Mouse (Mus musculus): ENCODE data around the gene Tssk6.

The Tssk6 gene

DNA sequence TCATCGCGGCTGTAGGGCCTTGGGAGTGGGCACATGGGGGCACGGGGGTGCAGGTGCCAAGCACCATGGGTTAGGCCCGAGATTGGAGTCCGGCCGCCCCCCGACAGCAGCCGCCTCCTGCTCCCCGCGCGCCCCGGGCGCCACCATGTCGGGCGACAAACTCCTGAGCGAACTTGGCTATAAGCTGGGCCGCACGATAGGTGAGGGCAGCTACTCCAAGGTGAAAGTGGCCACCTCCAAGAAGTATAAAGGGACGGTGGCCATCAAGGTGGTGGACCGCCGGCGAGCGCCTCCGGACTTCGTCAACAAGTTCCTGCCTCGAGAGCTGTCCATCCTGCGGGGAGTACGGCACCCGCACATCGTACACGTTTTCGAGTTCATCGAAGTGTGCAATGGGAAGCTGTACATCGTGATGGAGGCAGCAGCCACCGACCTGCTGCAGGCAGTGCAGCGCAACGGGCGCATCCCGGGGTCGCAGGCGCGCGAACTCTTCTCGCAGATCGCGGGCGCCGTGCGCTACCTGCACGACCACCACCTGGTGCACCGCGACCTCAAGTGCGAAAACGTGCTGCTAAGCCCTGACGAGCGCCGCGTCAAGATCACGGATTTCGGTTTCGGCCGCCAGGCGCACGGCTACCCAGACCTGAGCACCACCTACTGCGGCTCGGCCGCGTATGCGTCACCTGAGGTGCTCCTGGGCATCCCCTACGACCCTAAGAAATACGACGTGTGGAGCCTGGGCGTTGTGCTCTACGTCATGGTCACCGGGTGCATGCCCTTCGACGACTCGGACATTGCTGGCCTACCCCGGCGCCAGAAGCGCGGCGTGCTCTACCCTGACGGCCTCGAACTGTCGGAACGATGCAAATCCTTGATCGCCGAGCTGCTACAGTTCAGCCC is at the start of gene Tssk6, which contains the start of the genes Ndufa13 and Yjefn3:
TSS of gene Tssk6 (plus strand) at position 22 of the 900 bp plus-strand sequence.
TSS of gene Ndufa13 (minus strand) at position 396 of the 900 bp plus-strand sequence.
TSS of gene Yjefn3 (minus strand) at position 550 of the 900 bp plus-strand sequence.
- in situ Hi-C loops (cut with MseI, MboI), result no loop called here

DNA sequence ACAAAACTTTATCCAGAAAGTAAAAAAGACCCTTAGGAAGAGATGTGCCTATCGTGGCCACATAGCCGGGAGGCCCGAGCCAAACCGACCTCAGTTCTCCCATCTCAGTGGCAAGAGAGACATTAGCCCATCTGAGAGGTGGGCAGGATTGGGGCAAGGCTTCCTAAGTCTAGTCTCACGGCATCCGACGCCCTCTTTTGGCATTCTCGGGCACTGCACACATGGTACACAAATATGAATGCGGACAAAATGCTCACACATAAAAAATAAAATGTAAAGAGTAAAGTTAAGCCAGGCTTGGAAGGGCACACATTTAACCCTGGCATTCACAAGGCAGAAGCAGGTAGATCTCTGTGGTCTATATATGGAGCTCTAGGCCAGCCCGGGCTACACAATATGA is 48.1 kb upstream of the Tssk6 start:
- in situ Hi-C loops (cut with MseI, MboI), result no loop called here

DNA sequence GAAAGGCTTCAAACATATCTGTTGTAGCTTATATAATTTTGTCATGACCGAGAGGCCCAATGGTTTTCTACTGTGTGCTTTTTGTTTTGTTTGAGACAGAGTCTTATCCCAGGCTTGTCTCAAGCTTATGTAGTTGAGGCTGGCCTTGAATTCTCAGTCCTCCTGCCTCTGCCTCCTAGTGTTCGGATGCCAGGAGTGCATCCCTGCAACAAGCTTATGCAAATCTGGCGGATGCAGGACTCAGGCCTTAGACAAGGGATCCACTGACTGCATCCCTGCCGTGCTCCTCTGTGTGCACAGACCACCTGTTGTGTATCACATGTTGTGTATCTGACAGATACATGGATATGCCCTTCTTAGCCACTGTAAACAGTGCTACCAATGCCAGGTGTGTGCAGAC is 41.2 kb upstream of the Tssk6 start:
- in situ Hi-C loops (cut with MseI, MboI), result no loop called here

DNA sequence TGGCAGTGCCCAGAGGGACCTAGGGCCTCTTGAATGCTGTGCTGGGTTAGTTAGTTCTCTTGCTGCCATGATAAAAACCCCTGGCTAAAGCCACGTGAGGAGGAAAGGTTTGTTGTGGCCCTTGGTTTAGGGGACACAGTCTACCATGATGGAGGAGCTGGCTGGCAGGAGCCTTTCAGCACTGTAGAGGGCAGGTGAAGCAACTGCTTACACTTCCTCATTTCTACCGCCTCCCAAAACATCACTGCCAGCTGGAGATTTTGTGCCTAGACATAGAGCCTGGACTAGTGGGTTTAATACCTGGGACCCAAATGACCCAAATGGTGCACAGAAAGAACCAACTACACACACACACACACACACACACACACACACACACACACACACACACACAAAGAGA is 40.7 kb upstream of the Tssk6 start:
- in situ Hi-C loops (cut with MseI, MboI), result no loop called here

DNA sequence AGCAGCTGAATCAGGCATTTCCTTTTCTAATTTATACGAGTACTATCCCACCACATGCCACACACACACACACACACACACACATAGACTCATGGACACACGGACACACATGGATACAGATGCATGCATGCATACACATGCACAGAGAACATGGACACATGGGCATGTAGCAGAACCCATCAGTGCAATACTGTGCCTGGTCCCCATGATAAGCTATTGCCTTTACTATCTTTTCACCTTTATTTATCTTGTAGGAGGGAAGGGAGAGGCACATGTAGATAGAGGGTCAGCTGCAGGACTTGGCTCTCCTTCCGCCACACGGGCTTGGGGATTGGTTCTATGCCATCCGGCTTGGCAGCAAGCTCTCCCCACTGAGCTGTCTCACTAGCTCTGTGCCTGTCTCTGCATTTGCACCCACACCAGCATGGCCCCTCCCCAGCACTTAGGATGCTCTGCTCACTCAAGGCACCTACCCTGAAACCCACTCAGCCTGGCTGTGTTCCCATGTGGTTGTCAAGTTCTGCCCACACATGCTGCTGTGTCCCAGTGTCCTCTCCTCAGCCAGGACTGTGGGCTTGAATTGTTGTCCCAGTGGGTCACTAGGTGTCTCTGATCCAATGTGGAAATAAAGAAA is 38.5 kb upstream of the Tssk6 start:
- in situ Hi-C loops (cut with MseI, MboI), result no loop called here

DNA sequence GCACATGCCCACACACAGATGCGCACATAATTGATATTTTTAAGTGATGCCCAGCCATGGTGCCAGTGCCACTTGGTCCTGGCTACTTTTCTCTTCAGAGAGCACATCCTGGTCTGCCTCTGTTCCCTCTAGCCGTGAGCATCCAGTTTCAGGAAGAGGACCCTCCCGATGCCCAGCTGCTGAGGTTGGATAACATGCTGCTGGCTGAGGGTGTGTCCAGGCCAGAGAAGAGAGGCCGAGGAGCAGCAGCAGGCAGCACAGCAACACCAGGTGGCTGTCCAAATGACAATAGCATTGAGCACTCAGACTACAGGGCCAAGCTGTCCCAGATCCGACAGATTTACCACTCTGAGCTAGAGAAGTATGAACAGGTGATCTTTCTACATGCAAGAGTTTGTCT is 37.8 kb upstream of the Tssk6 start:
- in situ Hi-C loops (cut with MseI, MboI), result no loop called here

DNA sequence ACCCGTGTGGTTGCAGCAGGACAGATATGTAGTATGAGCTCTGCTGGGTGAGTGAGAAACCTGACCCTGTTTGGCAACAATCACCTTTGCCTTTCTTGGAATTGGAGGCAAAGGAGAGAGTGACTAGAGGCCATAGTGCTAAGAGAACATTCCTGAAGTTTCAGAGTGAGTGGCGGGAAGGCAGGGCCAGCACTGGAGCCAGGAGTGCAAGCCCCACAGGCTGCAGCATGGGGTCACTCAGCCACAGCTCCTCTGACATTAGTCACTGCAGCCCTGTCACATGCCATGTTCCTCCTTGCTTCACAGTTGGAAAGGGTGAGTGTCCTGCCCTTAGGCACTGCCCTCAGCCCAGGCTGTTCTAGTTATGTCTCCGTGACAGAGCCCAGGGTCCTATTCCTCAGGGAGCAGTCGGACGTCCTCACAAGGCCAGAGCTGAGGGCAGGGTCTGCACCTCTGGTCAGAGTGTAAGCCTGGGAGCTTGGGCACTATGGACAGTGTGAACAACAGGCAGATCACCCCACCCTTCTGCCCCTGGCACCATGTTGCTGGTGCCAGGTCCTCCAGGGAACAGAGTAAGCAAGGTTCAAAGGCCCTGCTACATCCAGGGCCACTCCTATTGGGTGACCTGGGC is 34.2 kb upstream of the Tssk6 start:
- in situ Hi-C loops (cut with MseI, MboI), result no loop called here

DNA sequence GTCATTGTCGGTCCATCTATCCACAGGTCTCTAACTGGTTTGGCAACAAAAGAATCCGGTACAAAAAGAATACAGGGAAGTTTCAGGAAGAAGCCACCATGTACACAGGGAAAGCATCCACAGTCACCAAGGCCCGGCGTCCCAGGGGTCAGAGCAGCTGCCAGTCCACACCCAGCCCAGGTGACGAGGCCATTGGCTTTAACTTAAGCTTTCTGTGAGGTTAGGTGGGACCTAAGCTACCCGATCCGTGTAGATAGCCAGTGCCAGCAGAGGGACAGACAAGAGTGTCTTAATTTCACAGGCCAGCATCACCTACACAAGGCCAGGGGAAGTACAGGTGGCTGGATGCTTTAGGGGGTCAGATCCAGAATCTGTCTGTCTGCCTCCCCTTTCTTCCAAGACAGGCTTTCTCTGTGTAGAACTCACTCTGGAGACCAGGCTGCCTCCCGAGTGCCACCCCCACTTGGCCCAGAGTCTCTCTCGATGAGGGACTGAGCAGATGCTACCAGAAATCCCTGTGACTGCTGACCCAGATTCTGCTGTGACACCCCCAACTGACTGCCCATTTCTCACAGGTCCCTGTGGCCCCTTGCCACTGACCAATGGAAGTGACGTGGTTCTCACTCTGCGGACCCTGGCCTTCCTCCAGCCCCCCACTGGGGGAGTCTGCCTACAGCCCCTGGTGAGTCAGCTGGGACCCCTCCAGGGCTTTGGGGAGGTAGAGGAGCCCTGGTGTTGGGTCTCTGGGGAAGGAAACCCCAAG is 31.8 kb upstream of the Tssk6 start:
- in situ Hi-C loops (cut with MseI, MboI), result no loop called here

DNA sequence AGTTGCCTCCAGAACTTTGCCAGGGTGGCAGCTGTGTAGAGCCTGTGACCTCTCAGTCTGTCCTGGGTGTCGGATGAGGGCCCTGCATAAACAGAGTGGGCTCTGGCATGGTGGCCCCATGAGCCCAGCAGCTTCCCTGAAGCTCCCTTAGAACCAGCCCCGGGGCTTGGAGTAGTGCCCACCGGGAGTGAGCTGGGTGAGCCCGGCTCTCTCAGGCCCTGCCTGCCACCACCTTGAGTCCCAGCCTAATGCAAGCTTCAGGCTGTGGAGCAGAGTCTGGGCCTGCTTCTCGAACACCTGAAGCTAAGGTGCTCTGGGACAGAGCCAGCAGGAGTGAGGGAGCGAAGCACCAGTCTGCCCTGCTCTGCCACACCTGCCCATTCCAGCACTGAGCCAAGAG is 31.1 kb upstream of the Tssk6 start:
- in situ Hi-C loops (cut with MseI, MboI), result no loop called here

DNA sequence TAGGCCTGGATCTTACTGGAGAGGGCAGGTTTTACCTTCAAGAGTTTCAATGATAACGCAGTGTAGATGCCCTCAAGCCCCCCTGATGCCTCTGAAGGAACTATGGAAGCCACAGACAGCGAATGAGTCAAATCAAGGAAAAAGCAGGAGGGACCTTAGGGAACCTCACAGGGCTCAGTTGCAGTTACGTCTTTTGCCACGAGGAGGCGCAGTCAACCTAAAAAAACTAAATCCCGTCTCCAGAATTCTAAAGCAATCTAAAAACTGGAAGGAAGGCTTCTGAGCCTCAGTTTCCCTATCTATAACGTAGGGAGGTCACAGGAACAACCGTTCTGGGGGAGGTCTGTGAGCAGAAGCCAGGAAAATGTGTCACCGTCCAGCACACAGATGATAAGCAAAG is 27.8 kb upstream of the Tssk6 start:
- in situ Hi-C loops (cut with MseI, MboI), result no loop called here

DNA sequence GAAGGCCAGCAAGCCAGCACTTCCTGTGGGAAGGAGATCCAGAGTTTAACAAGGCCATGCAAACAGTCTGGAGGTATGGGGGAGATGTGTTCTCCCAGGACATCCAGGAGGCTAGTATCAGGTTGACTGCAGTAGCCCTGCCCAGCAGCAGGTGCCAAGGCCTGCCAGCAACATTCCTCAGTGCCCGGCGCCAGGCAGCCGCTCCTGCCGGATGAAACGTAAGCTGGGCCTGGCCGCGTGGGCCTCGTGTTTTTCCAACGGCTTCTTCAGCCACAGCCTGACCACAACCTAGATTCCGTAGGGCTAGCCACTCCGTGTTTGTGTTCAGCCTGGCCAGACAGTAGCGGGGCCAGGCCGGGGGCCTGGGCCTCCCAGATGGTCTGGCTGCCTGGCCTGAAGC is 27.3 kb upstream of the Tssk6 start:
- in situ Hi-C loops (cut with MseI, MboI), result no loop called here

DNA sequence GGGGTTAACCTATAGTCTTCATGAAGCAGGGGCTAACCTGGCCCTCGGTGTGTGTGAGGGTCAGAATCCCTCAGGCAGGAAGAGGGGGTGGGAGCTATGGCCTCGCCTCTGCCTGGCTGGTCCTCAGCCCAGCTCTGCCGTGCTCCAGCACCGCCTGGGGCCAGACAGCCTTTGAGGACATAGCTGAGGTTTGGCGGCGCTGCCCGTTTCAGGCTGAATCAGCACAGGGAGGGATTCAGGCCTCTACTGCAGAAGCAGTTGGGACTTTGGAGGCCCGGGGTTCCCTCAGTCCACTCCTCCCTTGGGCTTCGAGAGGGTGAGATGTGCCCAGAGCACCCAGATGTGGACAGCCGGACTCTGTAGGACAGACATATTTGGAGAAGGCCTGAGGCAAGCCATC is 25.9 kb upstream of the Tssk6 start:
- in situ Hi-C loops (cut with MseI, MboI), result no loop called here

DNA sequence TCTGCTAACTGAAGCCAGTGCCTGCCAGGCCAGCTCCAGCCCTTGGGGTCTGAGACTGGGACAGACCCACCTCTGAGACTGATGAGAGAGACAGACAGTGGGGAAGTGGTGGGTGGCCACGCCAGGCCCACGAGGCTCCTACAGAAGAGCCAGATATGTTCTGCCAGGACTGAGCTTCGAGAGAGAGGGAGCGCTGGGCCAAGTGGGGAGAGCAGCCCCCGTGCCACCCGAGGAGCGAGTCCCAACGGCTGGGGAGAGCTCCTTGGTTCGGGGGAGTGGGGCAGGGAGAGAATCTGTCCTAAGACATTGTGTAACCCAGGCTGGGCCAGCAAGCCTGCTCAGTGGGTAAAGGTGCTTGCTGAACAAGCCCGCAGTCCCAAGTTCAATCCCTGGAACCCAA is 25.0 kb upstream of the Tssk6 start:
- in situ Hi-C loops (cut with MseI, MboI), result no loop called here

DNA sequence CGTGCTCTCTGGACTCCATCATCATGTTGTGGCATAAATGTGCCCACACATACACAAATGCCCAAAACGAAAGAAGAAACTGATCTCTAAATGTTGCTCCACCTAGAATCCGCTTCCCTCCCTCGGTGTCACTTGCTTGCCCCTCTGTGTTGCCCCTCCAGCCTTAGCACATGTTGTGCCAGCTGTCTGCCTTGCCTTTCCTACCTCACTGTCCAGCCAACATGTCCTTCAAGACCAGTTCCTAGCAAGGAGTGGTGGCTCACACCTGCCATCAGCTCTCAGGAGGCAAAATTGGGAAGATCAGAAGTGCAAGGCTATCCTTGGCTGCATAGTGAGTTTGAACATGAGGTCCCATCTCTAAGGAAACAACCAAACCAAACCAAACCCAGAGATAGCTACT is 24.6 kb upstream of the Tssk6 start:
- in situ Hi-C loops (cut with MseI, MboI), result no loop called here

DNA sequence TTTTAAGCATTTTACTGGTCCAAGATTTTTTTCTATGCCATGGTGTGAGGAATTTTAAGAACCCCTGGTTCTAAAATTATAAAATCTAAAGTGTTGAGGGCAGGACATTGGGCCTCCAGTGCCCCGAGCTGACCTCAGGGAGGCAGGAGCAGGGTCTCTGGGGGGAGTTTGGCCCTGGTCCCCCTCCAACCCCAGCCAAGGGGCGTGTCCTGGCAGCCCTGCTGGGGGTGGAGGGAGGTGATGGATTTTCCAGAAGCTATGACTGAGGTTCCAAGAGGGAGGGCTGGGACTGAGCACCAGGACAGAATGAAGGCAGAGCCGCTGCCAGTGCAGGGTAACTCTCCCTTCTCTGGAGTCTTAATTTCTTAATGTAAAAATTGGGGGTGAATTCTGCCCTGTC is 24.0 kb upstream of the Tssk6 start:
- in situ Hi-C loops (cut with MseI, MboI), result no loop called here

DNA sequence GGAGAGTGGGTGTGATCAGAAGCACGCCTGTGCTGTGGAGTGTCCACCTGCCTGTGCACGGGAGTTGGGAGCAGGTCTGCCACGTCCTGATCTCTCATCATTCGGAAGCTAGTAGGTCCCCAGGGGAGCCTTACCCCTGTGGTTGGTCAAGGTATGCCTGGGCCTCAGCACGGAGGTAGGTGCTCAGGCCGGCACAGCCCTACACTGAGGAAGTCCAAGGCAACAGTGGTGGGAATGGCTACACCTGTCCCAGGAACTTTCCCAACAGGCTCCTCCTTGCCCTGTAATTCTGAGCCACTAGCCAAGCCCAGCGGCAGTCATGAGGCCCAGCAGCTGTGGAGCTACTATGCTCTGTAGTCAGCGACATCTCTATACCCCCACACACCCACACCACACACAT is 22.3 kb upstream of the Tssk6 start:
- in situ Hi-C loops (cut with MseI, MboI), result no loop called here

DNA sequence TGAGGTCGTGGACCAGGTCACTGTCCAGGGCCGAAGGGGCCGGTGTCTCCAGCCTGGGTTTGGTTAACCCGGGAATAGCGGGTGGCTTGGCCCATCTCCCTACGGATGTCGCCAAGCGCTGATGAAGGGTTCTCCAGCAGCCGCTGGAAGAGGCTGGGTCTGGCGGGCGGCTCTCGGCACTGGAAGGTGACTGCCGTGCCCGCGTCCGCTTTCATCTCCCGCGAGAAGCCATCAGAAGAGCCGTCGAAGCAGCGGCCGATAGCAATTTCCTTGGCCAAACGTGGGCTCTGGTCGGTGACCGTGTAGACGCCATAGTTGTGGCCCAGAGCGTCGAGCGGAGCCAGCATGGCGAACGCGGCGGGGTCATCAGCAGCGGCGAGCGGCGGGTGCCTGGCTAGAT is 21.1 kb upstream of the Tssk6 start:
- in situ Hi-C loops (cut with MseI, MboI), result no loop called here

DNA sequence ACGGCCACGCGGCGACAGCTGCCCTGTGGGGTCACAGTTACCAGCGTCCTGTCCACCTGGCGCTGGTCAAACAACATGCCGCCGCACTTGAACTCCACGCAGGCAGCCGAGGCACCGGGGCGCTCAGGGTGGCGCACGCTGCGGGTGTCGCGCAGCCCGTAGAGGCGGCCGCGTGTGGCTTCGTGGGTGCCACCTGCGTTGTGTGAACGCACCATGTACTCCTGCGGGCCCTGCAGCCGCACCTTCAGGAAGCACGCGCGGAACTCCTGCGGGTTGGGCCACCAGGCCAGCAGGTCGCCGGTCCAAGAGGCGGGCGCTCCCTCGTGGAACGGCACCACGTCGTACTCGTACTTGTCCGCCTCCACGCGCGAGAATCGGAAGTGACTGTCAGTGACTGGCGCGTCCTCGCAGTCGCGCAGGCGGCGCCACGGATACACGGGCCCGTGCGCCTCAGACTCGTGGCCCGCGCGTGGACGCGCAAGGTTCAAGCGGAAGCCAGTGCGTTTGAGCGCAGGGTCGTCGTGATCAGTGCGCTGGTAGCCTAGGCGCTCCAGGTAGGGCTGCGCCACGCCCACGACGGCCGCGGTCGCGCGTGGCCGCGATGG is 20.6 kb upstream of the Tssk6 start:
- in situ Hi-C loops (cut with MseI, MboI), result no loop called here

DNA sequence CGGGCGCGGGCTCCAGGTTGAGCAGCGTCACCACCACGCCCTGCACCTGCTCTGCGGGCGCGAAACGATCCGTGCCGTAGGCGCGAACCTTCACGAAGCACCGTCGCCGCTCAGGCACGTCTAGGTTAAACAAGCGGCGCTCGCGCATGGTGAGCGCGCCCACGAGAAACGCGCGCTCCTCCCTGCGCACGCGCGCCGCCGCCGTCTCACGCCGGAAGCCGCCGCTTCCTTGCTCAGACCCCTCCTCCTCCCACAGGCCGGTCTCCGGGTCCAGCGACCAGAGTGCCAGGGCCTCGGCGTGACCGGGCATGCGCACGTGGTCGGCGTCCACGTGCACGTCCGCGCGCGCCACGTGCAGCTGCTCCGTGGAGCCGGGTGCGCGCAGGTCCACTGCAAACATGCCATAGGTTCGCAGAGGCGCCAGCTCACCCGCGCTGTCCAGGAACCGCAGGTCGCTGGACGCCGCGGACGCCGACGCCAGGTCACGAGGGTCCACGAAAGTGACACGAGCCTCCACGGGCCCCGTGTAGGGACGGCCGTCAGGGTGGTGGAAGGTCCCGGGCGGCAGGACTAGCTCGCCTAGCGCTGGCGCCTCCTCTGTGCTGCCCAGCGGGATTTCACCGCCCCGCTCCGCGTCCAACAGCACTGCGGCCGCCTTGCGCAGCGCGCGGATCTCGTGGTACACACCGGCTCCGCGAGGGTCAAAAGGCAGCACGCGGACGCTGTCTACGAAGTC is 19.8 kb upstream of the Tssk6 start:
- in situ Hi-C loops (cut with MseI, MboI), result no loop called here

DNA sequence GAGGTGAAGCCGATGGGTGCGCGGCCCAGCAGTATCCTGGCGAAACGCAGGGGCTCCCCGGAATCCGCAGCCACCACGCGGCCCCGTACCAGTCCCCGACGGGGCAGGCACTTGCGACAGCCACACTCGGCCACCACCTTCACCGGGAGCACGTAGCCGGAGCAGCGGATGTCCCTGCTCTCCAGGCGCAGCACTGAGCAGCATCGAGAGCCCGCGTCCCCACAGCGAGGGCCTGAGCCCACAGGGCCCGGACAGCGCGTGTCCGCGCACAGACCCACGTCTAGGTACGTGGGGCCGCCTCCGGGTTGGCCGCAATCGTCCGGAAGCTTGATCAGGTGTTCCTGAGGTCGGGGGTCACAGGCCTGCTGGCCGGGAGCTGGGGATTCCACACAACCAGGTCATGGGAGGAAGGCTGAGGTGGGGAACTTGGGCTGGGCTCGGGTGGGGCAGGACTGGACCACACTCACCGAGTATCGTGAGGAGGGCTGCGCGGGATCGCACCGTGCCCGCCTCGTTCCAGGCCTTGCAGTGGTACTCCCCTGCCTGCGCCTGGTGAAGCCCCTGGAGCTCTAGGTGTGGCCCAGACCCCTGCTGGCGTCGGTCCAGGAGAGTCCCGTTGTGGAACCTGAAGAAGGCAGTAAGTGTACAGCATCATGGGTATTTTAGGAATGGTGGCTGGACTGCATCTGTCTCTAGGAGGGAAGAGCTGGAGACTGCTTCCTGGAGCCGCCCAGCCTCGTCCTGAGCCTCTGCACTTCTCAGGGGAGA is 19.0 kb upstream of the Tssk6 start:
- in situ Hi-C loops (cut with MseI, MboI), result no loop called here
